Mouse (Mus musculus) gastrocnemius, adult 2 months (tissue): ENCODE results near the gene Pax8. TPM values are rescaled to one million over a fixed set of nuclear protein-coding genes. Genes with fewer than 3 reads are reported as not detected.

Experiments
- DNase-seq: peaks from one replicate; pipeline ENCODE4 v3.0.0; 2022
- H3K27ac ChIP-seq: fragments of 200-600 bp; 2 replicates; pipeline ENCODE4 v1.8.1; 2022; ENCODE audit warnings: mild to moderate bottlenecking
- H3K4me3 ChIP-seq: fragments of 200-600 bp; 2 replicates; pipeline ENCODE4 v1.8.1; 2022; ENCODE audit warnings: mild to moderate bottlenecking, moderate library complexity
- CTCF ChIP-seq: fragments of 200-600 bp; IDR thresholded peaks from 2 replicates; pipeline ENCODE4 v1.8.1; 2022; ENCODE audit warnings: antibody characterized with exemption, mild to moderate bottlenecking, moderate library complexity
- intact Hi-C: fragments of 180-260 bp; cut with DNase I; formaldehyde crosslinking; loops from one replicate; pipeline ENCODE4 v1.15.1; 2025
- total RNA-seq, 2 experiments: library from RNA; stranded (reverse); gene quantifications; 2 replicates each; pipeline ENCODE4 v1.2.3; 2021

Pax8 gene
- total RNA-seq, 2 experiments from 2014 or later: not detected

DNA sequence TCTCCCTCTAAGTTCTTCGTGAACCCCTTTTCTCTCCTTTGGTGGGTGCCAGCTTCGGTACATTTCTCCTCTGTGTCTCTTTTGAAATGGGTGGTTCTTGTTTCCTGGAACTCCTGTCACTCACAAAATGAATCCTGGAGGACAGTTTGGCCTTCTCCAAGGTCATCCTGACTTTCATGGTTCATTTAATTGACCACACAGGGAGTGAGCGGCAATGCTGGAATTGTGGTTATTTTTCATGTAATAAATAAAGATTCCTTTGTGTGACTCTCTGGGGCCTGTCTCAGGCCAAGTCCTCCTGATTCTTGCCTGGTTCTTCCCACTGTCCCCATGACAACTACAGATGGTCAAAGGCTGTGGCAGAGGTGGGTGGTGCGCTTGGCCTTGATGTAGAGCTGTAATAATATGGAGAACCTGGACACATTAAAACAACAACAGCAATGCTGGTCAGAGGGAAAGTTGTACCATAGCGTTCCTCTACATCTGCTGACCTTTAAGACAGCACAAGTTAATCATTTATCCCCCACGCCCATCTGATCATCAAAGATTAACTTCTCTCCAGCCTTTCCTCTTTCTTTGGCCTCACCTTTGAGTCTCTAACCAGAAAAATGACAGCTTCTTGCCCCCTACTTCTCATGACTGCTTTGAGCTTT, 54.1 kb downstream of the Pax8 start:
- Histone ChIP-seq H3K27ac (no peak overlapping the region), H3K4me3 (no peak overlapping the region)
- intact Hi-C loops: no loop called here
- DNase-seq: no peak
- TF ChIP-seq CTCF: no peak

DNA sequence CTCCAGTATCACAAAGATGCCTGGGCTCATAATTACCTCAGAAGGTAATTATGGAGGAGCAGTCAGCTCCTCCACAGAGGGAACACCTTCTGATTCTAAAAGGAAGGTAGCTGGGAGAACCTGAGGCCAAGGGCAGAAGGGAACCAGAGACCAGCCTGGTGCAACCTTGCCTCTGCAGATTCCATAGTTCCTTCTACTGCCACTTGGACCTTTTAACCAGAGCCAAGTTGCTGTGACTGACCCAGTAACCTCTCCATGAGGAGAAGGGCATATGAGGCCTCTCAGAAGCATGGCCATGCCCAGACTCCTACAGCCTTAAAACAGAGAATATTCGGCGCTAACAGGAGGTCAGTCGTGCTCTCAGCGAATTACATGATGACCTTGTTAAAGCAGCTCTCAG, 57.8 kb downstream of the Pax8 start:
- Histone ChIP-seq H3K4me3 (no peak overlapping the region), H3K27ac (no peak overlapping the region)
- DNase-seq: no peak
- intact Hi-C loops: no loop called here
- no peak for TF ChIP-seq CTCF

DNA sequence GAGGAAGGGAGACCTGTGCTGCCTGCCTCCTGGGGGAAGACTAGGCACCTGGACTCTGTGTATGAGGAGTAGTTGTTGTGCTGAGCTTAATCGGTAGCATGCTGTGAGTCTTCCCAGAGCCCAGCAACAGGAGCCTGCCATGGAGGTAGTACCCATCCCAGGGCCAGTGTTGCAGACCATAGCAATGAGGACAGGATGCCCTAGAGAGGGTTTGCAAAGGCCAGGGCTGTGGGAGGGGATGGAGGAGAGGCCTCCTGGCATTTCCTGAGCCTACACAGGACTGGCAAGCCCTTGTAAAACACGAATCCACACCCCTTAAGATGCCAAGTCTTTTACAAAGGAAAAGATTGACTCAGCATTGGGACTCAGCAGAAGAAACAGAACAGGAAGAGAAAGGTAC, 58.3 kb downstream of the Pax8 start:
- H3K4me3 ChIP-seq: no peak overlapping the region
- no peak for TF ChIP-seq CTCF
- DNase-seq: no peak
- H3K27ac ChIP-seq: no peak overlapping the region
- intact Hi-C loops: no loop called here

DNA sequence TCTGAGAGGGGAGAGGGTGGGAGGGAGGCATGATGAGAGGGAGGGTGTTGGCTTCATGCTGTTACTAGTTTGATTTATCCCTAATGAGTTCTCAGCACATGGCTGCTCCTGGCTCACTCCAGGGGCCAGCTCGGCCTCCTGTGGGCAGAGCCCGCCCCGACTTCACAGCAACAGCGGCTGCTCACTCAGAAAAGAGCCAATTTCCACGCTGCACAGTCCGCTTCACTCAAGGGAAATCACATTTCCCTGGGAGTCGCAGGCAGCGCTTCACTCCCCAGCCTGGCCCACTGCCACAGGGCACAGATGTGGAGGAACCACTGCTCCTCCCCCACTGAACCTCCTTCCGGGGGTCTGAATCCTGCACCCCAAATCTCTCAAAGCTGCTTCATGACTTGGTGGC, 58.7 kb downstream of the Pax8 start:
- TF ChIP-seq CTCF: no peak
- DNase-seq: no peak
- Histone ChIP-seq H3K27ac (no peak overlapping the region), H3K4me3 (no peak overlapping the region)
- intact Hi-C loops: no loop called here

DNA sequence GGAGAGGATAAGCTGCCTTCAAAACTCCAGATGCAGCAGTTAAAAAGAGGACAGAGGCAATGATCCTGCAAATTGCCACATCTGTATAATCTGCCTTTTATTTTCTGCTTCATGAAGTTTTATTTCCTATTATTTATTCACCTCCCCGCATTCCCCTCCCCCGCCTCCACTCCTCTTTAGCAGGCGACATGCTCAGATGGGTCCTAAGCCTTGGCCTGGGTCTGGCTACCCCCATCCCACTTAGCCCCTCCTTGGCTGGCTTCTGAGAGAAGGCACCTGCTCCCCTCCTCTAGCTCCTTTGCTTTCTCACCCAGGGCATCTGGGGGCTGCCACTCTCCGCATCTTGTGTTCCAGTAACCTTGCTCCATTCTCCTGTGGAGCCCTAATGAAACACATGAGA, 61.7 kb downstream of the Pax8 start:
- no peak for DNase-seq

DNA sequence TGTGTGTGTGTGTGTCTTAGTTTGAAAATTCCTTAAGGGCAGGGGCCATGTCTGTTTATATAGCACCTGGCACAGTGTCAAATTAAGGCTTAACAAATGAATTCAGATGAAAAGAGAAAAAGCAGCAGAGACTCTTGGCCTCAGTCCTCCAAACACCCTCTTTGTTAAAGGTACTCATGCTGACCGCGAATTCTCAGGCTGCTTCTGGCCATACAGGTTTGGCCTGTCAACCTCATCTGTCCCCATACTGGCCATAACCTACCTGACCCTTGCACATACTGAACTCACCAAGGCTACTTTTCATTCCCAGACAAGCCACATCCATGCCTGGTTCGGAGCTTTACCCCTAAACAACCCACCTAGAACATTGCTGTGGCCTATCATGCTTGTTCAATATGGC, 62.2 kb downstream of the Pax8 start:
- no peak for DNase-seq
- Histone ChIP-seq H3K4me3 (no peak overlapping the region), H3K27ac (no peak overlapping the region)
- intact Hi-C loops: no loop called here
- TF ChIP-seq CTCF: no peak

More for the DNA sequence above, 61.7 kb downstream of the Pax8 start:
- intact Hi-C loops: no loop called here
- Histone ChIP-seq H3K27ac (no peak overlapping the region), H3K4me3 (no peak overlapping the region)
- no peak for TF ChIP-seq CTCF

- Histone ChIP-seq H3K4me3 (no peak overlapping the region), H3K27ac (no peak overlapping the region)
- peak; percentile 63 for DNase-seq
- intact Hi-C loops: loop anchor here (1.0 to 5.0 kb wide), 2 partner anchors 158 to 346 kb away; no protein-coding TSS in a partner anchor
- peak; percentile 85 for TF ChIP-seq CTCF
Measured at GRCm38 (mm10) chr2:24409166-24409565, 66.2 kb downstream of the Pax8 start.

DNA sequence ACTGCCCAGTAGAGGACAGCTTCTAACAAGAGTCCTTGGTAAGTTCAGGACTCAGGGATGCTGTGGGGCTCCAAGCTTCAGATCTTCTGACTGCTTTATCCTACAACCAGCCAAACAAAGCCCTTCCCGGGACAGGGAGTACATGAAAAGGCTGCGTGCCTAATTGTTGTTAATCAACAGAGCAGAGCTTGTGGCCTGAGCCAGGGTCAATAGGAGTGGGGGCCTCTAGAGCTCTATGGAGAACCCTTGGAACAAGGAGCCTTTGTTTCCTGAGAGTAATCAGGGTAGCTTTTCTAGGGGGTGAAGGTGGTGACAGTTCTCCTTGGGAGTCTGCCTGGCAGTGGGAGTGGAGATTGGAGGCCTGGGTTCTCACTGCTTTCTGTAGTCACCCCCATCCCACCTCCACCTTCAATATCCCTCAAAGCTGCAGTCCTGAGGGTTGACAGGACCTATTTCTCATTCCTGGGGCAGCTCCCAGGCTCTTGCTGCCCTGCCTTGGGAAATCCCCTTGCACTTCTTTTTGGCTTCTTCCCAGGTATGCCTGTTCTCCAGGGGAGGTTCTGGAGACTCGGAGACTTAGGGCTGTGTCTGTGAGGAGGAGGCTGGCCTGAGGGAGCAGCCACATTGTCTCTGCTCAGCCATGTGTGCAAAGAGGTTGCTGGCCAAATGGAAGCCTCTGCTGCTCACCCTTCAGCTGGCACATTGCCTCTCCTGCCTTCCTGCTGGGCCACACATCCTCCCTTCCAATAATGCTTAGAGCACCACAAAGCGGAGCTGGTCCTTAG, 67.5 kb downstream of the Pax8 start:
- DNase-seq: no peak
- TF ChIP-seq CTCF: no peak
- intact Hi-C loops: loop anchor here (5.0 kb wide), 1 partner anchor 159 kb away; no protein-coding TSS in a partner anchor
- no peak overlapping the region for H3K4me3 ChIP-seq
- no peak overlapping the region for H3K27ac ChIP-seq

DNA sequence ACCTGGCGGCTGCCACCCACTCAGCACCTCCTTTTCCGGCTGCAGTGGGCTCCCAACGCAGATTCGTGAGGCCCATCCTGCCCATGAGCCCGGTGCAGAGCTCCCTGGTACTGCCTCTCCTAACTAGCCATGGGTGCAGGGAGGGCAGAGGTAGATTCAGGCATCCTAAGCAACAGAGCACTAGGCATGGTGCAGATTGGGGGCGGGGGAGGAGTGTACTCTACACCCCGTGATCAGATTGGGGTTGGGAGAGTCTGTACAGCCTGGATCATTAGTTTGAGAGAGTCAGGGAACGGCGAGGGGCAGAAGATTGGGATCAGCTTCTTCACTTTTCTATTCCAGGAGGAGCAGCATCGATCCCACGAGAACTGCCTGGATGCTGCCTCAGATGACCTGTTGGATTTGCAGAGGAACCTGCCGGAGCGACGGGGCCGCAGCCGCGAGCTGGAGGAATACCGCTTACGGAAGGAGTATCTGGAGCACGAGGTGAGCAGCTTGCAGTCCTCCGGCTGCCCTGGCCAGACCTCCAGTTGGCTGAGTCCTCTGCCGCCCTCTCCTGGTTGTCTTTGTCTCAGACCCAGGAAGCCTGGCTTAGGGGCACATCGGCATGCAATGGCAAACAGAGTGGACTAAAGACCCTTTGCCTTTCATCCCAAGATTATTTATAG, 69.9 kb downstream of the Pax8 start:
- peak overlapping the region; percentile 50 for H3K4me3 ChIP-seq
- peak; percentile 75 for DNase-seq
- TF ChIP-seq CTCF: peak; percentile 77
- intact Hi-C loops: loop anchor here (2.0 to 5.0 kb wide), 2 partner anchors 109 to 162 kb away; no protein-coding TSS in a partner anchor
- H3K27ac ChIP-seq: no peak overlapping the region

GRCm38 (mm10) chr2:24400711-24401110, 74.7 kb downstream of the Pax8 start:
- H3K27ac ChIP-seq: no peak overlapping the region

DNA sequence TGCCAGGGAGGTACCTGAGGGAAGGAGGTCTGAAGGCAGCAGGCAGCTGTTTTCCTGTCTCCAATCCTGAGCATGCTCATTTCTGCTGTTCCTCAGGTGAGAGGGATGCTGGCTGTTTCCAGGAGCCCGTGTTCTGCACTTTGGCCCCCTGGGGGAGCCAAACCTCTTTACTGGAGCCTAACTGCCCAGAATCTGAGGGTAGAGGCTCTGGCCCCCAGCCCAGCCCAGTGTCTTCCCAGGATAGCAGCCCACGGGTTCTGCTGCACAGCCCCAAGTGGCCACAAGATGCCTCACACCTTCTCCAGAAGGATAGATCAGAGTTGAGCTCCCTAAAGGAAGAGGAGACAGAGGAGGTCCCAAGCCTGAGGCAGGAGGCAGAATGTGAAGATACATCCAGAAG, 78.3 kb downstream of the Pax8 start:
- TF ChIP-seq CTCF: no peak
- intact Hi-C loops: no loop called here
- Histone ChIP-seq H3K27ac (no peak overlapping the region), H3K4me3 (no peak overlapping the region)
- DNase-seq: no peak

More at GRCm38 (mm10) chr2:24400711-24401110, 74.7 kb downstream of the Pax8 start:
- H3K4me3 ChIP-seq: no peak overlapping the region
- intact Hi-C loops: no loop called here
- no peak for DNase-seq
- no peak for TF ChIP-seq CTCF

GRCm38 (mm10) chr2:24393251-24393650, 82.1 kb downstream of the Pax8 start:
- H3K4me3 ChIP-seq: no peak overlapping the region
- intact Hi-C loops: no loop called here
- H3K27ac ChIP-seq: no peak overlapping the region
- TF ChIP-seq CTCF: no peak
- DNase-seq: no peak
